Mouse (Mus musculus) kidney, postnatal 36 days (tissue): ENCODE measurements around the gene Ide.

ENCODE experiments used
- DNase-seq, 2 experiments: peaks; one replicate each; pipeline ENCODE4 v3.0.0; 2021 to 2022; ENCODE audit warnings: mixed read lengths in 2 of 2

Gene Ide

DNA sequence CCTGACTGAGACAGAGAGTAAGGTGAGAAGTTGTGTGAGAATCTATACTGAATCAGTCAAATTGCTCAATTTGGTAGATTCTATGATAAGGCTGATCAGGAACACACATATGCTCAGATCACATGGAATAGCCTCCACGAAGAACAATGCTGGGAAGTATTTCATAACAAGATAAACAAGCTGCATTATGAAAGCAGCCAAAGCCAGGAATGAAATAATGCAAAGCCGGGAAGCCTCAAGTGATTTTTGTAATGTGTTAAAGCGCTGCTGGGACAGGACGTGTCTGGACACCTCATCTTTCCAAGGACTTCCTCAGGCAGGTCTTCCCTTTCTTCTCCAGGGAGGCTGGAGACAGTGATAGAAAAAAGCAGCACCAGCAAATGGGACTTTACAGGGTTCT is 4.9 kb downstream of the Ide start:
- no peak for DNase-seq

DNA sequence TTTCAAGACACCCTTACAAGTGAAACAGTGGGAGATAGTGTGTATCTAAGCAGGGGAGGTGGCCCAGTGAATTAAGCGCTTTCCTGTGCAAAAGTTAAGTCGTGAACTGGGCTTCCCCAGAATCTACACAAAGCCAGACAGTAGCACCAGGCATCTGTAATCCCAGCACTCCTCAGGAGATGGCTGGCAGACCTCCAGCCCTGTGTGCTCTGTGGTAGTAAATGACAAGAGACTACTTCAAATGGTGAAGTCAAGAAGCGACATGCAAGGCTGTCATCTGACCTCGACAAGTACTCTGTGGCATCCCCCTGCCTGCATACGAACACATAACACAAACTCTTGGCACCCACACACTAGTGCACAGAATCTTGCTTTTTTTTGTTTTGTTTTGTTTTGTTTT is 10.4 kb downstream of the Ide start:
- no peak for DNase-seq

DNA sequence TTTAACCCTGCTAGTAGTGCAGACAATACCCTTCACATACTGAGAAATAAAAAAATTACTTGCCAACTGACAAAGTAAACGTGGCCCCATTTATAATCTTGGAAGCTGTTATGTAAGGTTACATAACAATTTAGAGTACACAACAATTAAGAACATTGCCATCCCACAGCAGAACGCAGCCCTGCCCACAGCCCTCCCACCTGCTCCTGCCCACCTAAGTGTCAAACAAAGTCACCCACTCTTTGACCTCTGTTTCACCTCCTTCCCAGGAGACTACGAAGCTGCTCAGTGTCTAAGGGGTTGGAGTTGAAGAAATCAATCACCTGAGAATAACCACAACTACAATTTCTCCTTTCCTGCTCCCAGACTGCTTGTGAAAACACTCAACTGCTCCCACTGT is 14.1 kb downstream of the Ide start:
- DNase-seq = no peak

DNA sequence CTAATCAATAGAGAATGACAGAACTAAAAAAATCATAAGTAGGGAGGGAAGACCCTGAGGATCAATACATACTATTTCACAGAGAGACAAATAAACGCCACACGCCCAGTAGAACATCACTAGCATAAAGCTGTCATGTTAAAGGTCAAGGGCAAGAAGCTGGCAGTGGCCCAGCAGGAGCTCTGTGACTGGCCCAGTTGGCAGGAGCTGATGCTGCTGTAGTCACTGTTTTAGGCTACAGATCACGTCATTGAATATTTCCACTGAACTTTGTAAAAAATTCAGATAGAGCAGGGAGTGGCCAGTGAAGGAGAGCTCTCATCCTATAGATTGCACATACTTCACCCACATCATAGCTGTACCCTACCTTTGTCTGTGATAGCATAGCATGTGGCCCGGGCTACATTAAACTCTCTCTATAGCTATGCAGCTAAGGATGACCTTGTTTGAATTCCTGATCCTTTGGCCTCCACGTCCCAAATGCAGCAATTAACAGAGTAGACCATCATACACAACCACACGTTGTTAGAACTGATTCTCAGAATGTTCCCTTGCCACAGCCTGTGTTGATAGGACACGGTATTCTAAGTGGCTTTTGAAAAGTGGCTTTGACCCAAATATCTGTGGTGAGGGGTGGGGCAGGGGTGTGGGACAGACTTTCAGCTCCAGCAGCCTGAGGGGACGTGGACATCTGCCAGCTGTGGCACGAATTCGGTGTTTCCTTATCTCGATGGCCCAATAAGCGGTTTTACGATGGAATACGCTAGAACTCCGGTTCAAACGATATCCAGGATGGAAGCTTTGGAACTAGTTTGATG is 16.6 kb downstream of the Ide start:
- DNase-seq = no peak

DNA sequence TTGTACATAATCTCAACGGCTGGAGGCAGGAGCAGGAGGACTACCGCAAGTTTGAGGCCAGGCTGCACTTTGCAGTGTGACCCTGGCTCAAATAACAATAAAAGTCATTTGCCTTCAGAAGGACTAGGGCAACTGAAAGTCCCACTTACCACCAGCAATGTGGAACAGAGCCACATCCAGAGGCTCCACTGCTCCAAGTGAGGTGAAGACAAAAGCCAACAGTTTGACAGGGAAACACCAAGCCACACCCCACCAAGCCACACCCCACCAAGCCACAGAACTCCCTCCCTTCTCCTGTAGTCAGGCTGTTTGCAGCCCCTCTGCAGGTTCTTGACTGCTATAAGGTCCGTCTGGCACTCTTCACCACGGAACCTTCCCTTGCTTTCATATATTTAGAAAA is 20.3 kb downstream of the Ide start:
- DNase-seq = no peak

DNA sequence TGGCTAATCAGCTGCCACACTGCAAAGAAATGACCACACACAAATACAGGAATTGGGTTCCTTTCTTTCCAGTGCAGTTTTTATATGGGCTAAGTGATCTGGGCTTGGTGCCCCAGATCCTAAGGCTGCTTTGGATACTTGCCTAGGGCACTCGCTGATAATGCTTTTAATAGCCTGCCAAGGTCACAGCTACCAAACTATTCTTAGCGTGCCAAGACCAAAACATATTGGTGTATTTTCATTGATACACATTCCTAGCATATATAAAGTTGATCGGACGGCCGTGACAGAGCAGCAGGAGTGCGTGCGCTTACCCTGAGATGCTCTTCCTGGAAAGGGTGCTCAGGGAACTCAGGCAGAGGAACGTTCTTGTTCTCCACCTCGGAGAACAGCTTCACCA is 22.6 kb downstream of the Ide start:
- no peak for DNase-seq

DNA sequence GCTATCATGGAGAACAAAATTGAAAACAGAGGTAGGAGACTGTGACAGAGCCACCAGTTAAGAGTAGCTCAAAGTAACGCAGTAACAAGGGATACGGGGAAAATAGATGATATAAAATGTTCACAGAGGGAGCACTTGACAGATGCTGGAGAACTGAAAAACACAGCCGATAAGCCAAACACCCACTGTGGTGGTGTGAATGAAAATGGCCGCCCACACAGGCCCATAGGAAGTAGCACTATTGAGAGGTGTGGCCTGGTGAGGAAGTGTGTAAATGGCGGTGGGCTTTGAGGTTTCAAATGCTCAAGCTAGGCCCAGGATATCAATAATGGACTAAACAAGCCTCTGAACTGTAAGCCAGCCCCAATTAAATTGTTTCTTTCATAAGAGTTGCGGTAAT is 26.2 kb downstream of the Ide start:
- DNase-seq = no peak

DNA sequence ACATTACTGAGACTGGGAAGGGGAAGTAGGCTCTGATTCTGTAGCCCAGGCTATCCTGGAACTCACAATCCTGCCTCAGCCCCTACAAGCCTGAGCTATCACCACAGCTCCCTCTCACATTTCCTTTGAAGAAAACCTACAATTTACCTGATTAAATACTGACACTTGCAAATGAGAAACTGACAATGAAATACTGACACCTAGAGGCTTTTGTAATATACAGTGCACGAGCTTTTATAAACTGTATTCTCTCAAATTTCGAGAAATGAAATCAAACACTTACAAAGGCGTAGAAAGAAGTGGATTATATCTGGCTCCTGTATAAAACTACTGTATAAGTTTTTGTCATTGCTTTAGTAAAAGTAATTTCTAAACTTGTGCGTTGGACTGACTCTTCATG is 27.5 kb downstream of the Ide start:
- no peak for DNase-seq

DNA sequence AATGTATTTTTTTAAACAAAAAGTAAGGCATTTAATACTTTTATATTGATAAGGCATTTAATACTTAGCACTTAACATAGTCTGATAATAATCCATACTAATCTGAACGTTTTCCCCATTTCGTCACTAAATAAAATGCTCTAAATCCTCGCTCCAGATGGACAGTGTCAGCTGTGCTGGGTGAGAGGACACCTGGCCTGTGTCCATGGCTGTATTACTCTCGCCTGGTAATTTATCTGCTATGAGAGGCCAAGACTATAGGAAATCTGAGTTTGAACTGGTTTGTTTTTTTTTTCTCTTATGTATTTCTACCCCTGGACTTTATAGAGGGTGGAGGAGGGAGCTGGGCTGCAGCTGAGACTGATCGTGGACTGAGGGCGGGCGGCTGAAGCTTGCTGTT is 28.7 kb downstream of the Ide start:
- no peak for DNase-seq

DNA sequence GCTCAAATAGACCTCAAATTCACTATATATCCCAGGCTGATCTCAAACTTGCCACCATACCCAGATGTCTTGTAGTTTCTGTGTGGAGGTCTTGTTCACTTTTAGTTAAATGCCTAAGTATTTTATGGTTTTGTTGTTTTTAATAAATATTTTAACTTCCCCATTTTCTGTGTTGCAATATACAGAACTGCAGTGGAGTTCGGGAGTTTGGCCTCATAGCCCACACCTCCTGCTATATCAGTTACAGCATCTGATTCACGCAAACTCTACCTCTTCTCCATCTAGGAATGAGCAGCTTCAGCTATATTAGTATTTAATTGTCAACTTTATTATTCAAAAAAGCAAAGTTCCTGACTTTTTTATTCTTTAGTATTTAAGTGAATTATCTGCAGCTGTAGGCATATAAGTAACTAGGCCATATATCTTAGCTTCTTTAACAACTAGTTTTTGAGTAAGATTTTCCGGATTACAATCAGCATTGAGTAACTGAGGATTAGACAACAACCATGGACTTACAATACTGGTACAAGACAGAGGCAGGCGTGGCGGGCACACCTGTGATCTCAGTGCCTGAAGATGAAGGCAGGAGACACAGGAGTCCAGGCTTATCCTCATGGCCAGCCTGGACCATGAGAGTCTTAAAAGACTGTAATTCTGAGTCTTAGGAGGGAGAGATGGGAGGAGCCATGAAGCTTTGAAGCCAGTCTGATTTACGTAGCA is 29.7 kb downstream of the Ide start:
- no peak for DNase-seq

DNA sequence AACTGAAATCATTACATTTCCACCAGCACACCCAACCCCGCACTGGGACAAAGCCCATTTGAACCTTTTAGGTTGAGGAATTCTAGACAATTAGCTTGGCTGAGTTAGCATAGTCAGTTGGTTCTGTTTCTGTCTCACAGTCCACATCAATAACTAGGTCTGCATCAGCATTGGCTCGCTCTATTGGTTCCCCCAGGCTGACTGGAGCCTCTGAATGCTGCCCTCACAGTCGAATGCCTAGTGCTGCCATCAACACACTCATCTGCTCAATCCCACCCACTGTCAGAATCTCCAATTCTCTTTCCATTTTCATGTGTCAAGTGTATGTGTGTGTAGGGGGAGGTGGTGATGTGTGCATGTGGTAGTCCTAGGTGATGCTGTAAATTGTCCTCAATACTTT is 31.5 kb downstream of the Ide start:
- no peak for DNase-seq

DNA sequence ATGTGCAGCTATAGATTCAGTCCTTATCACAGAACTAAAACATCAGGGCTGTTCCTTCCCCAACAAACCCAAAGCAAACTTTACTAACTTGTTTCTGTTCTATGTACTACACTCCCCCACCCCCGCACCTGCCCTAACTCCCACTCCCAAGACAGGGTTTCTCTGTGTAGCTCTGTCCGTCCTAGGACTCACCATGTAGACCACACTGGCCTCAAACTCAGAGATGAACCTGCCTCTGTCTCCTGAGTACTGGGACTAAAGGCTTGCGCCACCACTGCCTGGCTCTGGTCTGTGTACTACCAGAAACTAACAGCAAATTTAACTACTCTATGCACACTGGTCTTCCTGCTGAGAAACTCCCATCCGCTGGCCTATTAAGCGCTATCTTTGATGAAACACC is 32.8 kb downstream of the Ide start:
- no peak for DNase-seq

DNA sequence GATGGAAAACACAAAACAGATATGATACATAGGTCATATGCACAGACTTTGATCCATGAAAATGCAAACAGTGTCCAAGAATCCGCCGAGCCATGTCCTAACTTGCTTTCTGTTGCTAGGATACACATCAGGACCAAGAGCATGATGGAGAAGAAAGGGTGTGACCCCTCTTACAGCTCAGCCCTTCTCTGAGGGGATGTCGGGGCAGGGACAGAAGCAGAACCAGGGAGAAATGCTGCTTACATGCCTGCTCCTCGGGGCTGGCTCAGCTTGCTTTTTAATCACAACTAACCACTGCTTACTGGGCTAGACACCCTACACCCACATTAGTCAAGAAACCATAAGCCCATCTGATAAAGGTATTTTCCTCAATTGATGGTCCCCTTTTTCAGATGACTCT is 33.6 kb downstream of the Ide start:
- DNase-seq = no peak

DNA sequence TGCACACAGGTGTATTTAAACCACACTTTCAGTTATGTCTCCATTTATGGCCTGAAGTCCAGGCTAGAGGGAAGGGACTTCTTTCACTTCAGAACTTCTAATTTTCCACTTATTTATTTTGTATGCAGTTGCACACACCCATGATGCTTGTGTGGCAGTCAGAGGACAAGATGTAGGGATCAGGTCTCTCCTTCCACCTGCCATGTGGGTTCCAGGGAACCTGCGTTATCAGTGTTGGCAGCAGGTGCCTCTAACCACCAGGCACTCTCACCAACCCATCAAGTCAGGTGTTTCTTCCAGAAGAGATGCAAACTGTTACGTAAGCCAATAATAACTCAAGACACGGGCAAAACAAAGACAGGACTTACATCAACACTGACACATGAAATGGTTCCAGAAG is 35.9 kb downstream of the Ide start:
- DNase-seq = no peak

DNA sequence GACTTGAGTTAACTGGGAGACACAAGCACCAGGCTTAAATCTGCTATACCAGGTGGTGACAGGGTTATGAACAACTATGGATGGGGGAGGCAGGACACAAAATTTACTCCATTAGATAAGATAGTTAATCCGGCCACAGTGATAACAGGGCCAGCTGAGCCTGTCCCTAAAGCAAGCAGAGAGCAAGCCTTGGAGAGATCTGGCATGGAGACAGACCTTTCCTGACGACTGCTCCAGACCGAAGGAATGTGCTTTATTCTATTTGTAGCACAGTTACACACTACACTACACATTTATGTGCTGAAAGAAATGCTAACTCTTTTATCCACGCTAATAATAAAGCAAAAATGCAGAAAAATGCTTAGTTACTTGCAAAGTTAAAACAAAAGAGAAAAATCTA is 46.0 kb downstream of the Ide start:
- DNase-seq = no peak

DNA sequence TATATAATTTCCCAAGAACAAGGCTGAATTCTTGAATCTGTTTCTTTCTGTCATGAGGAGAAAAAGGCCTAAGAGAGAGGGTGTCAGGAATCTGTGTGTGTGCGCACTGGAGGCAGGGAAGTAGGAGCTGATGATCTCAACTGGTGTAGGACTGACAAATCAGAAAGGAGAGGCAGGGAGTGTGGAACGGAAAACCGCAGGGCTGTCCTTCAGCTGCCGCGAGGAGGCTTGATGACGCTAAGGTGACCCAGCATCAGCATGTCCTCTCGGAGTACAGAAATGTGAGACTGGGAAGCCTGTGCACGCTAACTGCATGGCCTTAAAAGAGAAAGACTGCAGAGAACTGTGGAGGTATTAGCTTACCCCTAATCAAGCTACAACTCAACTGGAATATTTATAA is 46.7 kb downstream of the Ide start:
- DNase-seq = no peak

DNA sequence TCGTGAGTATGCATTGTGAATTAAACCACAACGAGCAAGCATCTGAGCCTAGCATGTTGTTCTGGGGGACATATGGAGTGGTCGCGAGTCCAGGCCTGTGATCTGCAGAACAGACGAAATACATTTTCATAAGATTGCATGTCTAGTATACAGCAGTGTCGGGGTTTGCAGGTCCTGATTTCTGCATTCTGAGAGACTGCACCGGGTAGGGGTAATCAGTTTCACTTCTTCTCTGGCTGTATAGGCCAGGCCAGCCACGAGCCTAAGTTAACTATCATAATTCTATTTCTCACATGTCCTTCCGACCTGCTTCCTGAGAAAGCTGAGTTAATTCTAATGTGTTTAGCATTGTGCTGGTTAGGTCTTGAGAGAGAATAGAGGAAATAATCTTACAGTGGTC is 52.9 kb downstream of the Ide start:
- DNase-seq = no peak

DNA sequence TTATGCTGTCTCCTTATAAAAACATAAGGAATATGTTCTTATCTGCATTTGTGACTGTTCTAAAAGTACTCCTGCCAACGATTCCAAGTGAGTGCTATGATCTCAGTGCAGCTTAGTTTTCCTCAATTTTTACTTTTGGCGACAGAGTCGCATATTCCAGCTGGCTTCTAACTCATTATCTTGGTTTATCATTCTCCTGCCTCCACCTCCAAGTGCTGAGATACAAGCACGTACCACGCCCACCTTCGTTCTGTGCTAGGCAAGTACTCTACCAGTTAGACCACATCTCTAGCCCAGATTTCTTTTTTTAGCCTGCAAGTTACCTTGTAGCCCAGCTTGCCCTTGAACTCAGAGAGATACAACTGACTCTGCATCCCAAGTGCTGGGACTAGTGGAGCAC is 54.5 kb downstream of the Ide start:
- no peak for DNase-seq

DNA sequence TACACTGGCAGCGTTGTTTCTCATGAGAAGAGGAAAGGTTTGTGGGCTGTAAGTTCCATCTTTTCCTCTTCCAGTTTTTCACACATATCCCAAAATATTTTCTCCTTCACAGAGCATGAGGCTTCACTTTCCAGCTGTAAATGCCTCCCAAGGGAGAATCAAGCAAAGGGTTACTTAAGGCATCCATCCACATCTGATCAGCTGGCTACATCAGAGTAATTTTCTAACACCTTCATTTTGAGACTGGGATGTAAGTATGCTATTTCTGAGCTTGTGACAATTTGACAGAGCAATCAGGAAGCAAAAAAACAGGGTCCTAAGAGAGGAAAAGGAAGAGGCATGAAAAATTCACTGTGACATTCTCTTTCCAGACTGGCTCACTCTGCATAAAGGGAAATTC is 55.9 kb downstream of the Ide start:
- DNase-seq = no peak

DNA sequence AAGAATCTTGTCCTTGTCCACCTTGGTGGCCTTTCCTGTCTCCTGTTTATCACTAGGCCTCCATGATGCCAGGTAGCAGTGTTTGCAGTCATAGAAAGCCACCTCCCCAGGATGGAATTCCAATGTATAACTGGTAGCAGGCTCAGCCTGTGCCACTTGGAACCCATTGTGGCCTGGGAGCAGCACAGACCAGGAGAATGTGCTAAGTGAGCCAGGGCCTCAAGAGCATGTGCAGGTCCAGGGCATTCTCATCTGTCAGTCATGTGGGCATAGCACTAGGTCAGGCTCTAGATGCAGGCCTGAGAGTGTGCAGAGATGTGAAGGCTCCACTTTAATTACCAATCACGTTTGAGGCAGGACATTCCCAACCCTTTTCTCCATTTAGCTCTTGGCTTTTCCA is 58.5 kb downstream of the Ide start:
- DNase-seq = no peak

DNA sequence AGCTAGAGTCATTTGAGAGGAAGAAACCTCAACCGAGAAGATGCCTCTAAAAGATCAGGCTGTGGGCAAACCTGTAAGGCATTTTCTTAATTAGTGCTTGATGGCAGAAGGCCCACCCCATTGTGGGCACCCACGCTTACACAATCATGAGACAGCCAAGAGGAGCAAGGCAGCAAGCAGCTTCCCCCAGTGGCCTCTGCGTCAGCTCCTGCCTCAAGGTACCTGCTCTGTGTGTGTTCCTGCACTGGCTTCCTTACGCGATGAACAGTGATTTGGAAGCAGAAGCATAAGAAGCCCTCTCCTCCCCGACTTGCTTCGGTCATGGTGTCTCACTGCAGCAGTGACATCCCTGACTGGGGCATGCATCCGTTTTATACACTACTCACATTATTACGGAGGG is 62.1 kb downstream of the Ide start:
- no peak for DNase-seq

DNA sequence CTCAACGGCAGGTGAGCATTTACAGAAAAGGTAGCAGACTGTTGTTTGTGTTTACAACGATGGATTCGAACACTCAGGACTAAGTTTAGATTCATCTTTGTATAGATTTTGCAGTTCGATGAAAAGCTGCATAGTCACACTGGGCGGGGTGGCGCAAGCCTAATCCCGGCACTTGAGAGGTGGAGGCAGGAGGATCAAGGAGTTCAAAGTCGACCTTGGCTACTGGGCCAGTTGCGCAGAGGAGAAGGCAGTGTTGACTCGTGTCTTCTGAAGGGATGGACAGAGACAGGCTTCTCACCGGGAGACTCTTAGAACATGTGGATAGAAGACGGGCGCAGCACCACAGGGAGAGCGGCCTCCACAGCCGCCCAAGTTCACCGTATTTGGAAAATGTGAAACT is 68.5 kb downstream of the Ide start:
- no peak for DNase-seq

DNA sequence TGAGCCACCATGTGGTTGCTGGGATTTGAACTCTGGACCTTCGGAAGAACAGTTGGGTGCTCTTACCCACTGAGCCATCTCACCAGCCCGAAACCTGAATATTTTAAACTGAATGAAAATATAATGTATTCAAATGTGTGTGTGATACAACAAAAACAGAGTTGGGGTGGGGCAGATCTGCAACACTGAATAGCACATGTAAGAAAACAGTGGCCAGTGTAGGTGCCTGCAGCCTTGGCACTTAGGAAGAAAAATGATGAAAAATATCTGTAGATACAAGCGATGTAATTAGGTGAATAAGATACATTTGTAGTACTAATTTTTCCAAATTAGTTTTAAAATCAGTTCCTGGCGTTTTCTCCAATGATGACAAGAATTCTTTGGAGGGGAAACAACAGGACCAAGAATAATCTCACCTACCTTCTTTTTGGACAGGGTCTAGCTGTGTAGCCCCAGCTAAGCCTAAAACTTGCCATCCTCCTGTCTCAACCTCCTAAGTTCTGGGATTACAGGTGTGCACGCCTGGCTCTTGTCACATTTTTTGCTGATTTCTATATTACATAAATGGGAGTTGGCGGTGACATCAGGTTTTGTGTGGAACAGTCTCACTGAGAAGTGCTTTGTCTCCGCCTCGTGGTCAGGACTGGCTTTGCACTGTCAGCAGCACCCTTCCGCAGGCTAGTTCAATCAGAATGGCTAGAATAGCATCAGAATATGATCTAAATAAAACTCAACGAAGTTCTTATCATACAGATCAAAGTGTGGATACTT is 72.1 kb downstream of the Ide start:
- peak; percentile 88 to 96 for DNase-seq
